Mouse (Mus musculus): ENCODE results near the gene Capn7. TPM values are rescaled to one million over a fixed set of nuclear protein-coding genes. Genes with fewer than 3 reads are reported as not detected.

Gene Capn7
- total and polyA plus RNA-seq, 2 experiments: 6.1 to 38.1 TPM

DNA sequence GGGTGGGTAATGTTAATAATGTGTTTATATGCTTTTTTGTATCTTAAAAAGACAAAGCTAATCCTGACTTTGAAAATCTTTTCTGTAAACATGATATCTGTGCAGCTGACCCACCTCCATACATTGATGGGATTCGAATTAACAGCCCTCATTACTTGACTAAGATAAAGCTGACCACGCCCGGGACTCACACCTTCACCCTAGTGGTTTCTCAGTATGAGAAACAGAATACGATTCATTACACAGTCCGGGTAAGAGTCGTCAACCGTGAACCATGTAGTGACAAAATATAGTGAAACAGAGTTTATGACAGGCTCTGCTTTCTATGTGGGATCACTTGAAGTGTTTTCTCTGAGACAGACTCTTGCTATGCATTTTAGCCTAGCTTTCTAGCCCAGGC lies 31.5 kb downstream of the Capn7 start:
- Histone ChIP-seq H3K27me3 (ENCODE audit: control insufficient read depth, insufficient read depth, low read length) (no peaks in the 10 kb centered on the region), H3K36me3 (ENCODE audit: control insufficient read depth, insufficient read depth, low read length) (peaks cover 65% of the 10 kb centered on the region), H3K27ac (replicated peaks; ENCODE audit: insufficient read depth, low read depth, low read length) (no peak overlapping the region), H3K79me2 (ENCODE audit: control insufficient read depth, insufficient read depth, low read length) (no peaks in the 10 kb centered on the region), H3K4me1 (ENCODE audit: control insufficient read depth, insufficient read depth, low read length) (no peaks in the 10 kb centered on the region), H3K4me3 (ENCODE audit: insufficient read depth, low read depth, low read length) (no peak overlapping the region), H3K9ac (ENCODE audit: low read depth, low read length) (no peak overlapping the region)
- WGBS: 91% methylated on average over 7 of the region's 7 CpGs
- TF ChIP-seq CTCF (IDR thresholded peaks at IDR 0.05; ENCODE audit: low read depth, low read length) (no peak), POLR2A (IDR thresholded peaks at IDR 0.05; ENCODE audit: extremely low read depth, insufficient read depth, low read length) (no peak)
- DNase-seq (ENCODE audit: extremely low read depth, low read depth, low spot score): no peak

DNA sequence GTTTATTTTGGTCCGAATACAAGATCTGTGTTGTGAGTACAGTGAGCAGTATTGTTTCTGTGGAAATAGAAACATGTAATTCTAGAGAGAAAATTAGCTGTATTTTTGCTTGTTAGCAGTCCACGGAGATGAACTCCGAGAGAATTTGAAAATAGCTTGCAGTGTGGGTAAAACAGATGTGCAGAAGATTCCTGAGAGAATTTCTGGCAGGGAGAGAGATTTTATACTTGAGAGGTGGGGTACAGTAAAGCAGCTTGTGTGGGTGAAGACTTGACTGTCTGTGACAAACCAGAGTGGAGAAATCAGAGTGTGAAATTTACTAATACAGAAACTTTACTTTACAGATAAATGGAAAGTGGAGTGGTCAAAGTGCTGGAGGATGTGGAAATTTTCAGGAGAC lies 32.9 kb downstream of the Capn7 start:
- DNase-seq (ENCODE audit: extremely low read depth, low read depth, low spot score): no peak
- TF ChIP-seq POLR2A (IDR thresholded peaks at IDR 0.05; ENCODE audit: extremely low read depth, insufficient read depth, low read length): no peak
- TF ChIP-seq CTCF (IDR thresholded peaks at IDR 0.05; ENCODE audit: low read depth, low read length): no peak
- 93% methylated on average over 3 of the region's 3 CpGs for WGBS
- H3K36me3 ChIP-seq (ENCODE audit: control insufficient read depth, insufficient read depth, low read length): peaks cover 66% of the 10 kb centered on the region
- no peak overlapping the region for H3K9ac ChIP-seq (ENCODE audit: low read depth, low read length)
- H3K27me3 ChIP-seq (ENCODE audit: control insufficient read depth, insufficient read depth, low read length): no peaks in the 10 kb centered on the region
- H3K79me2 ChIP-seq (ENCODE audit: control insufficient read depth, insufficient read depth, low read length): no peaks in the 10 kb centered on the region
- no peaks in the 10 kb centered on the region for H3K4me1 ChIP-seq (ENCODE audit: control insufficient read depth, insufficient read depth, low read length)
- H3K4me3 ChIP-seq (ENCODE audit: insufficient read depth, low read depth, low read length): no peak overlapping the region
- H3K27ac ChIP-seq (replicated peaks; ENCODE audit: insufficient read depth, low read depth, low read length): no peak overlapping the region

DNA sequence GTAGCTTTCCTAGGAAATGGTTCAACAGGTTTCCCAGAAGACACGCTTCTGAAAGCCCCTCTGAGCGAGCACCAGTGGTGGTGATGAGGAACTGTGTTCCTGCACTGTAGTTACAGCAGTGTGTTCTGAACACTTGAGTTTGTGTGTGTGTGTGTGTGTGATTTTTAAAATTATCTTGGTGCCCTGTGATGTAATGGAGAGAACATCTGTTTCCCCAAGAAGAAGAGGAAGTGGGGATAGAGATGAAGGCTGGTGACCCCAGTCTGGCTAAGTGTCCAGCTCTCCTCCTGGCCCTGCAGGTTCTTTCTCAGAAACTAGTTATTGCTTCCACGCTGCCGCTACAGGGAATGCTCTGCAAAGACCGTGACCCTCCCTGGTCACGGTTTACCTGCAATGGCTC lies 38.0 kb downstream of the Capn7 start:
- WGBS: 88% methylated on average over 6 of the region's 6 CpGs
- Histone ChIP-seq H3K36me3 (ENCODE audit: control insufficient read depth, insufficient read depth, low read length) (peaks cover 76% of the 10 kb centered on the region), H3K27me3 (ENCODE audit: control insufficient read depth, insufficient read depth, low read length) (no peaks in the 10 kb centered on the region), H3K27ac (replicated peaks; ENCODE audit: insufficient read depth, low read depth, low read length) (no peak overlapping the region), H3K79me2 (ENCODE audit: control insufficient read depth, insufficient read depth, low read length) (no peaks in the 10 kb centered on the region), H3K4me3 (ENCODE audit: insufficient read depth, low read depth, low read length) (no peak overlapping the region), H3K9ac (ENCODE audit: low read depth, low read length) (no peak overlapping the region), H3K4me1 (ENCODE audit: control insufficient read depth, insufficient read depth, low read length) (peaks cover 2% of the 10 kb centered on the region; the same call in 1 of the 2 replicates)
- DNase-seq (ENCODE audit: extremely low read depth, low read depth, low spot score): no peak
- TF ChIP-seq CTCF (IDR thresholded peaks at IDR 0.05; ENCODE audit: low read depth, low read length): no peak
- no peak for TF ChIP-seq POLR2A (IDR thresholded peaks at IDR 0.05; ENCODE audit: extremely low read depth, insufficient read depth, low read length)

DNA sequence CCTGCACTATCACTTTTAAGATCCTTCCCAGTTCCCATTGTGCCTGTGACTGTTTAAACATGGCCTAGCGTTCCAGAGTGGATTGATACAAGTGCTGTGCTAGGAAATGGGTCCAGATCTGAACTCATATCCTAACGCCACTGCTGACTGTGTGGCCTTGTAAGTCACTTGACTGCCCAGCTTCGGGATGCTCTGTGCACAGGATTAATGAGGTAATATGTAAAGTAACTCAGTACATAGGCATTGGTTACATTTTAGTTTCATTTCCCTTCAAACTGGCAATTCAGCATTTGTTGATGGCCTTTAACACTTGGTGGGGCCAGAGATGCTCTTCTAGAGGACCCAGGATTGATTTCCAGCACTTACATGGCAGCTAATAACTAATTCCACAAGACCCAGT lies 39.9 kb downstream of the Capn7 start:
- H3K27ac ChIP-seq (replicated peaks; ENCODE audit: insufficient read depth, low read depth, low read length): 0 out of 2 replicates have a peak overlapping the region, but pooled peaks have one; percentile 7
- no peak overlapping the region for H3K4me3 ChIP-seq (ENCODE audit: insufficient read depth, low read depth, low read length)
- no peaks in the 10 kb centered on the region for H3K27me3 ChIP-seq (ENCODE audit: control insufficient read depth, insufficient read depth, low read length)
- TF ChIP-seq POLR2A (IDR thresholded peaks at IDR 0.05; ENCODE audit: extremely low read depth, insufficient read depth, low read length): no peak
- no peak for TF ChIP-seq CTCF (IDR thresholded peaks at IDR 0.05; ENCODE audit: low read depth, low read length)
- 74% methylated on average over 3 of the region's 3 CpGs for WGBS
- DNase-seq (ENCODE audit: extremely low read depth, low read depth, low spot score): no peak
- H3K79me2 ChIP-seq (ENCODE audit: control insufficient read depth, insufficient read depth, low read length): no peaks in the 10 kb centered on the region
- peaks cover 65% of the 10 kb centered on the region for H3K36me3 ChIP-seq (ENCODE audit: control insufficient read depth, insufficient read depth, low read length)
- H3K4me1 ChIP-seq (ENCODE audit: control insufficient read depth, insufficient read depth, low read length): peaks cover 2% of the 10 kb centered on the region; the same call in 1 of the 2 replicates
- H3K9ac ChIP-seq (ENCODE audit: low read depth, low read length): no peak overlapping the region

DNA sequence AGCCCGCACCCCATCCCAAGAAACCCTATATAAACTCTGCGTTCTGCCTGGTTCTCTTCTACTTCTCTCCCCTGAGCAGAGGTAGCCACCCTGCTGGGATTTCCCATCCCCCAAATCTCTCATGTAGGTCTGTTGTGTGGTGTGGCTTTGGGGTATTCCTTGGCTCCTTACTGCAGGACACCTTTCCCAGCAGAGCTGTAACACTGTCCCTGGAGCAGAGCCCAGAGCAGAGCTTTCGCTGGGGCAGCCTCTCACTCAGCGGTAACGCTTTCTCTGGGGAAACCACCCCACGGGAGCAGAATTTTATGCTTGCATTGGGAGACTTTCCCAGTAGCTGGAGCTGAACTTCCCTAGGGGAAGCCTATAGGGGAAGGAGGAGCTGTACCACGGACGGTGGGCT lies 45.8 kb downstream of the Capn7 start:
- peaks cover 20% of the 10 kb centered on the region for H3K36me3 ChIP-seq (ENCODE audit: control insufficient read depth, insufficient read depth, low read length)

DNA sequence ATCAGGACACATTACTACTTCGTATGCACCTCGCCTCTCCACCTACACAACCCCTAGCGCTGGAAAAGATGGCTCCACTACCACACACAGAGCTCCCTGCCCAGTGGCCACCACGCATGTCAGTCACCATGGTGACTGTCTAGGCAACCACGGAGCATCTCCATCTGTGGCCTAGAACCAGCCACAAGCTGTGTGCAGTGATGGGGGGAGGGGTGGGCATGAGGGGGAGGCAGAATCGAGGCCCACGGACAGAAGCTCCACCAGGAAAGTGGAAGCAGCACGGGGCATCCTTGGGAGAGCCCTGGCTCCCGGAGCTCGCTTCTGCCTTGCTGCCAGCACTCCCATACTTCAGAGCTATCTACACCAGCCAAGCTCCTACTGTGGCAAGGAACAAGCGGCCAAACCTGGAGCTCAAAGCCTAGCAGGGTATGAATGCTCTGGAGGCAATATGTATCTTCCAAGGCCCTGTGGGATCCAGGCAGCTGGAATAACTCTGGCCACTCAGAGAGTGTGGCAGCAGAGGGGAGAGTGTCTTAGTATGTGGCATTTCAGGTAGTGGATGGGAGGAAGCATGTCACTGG lies 47.1 kb downstream of the Capn7 start:
- H3K9ac ChIP-seq (ENCODE audit: low read depth, low read length): no peak overlapping the region
- H3K27me3 ChIP-seq (ENCODE audit: control insufficient read depth, insufficient read depth, low read length): no peaks in the 10 kb centered on the region
- WGBS: 92% methylated on average over 11 of the region's 11 CpGs
- no peak overlapping the region for H3K4me3 ChIP-seq (ENCODE audit: insufficient read depth, low read depth, low read length)
- DNase-seq (ENCODE audit: extremely low read depth, low read depth, low spot score): no peak
- peaks cover 12% of the 10 kb centered on the region; the same call in 1 of the 2 replicates for H3K79me2 ChIP-seq (ENCODE audit: control insufficient read depth, insufficient read depth, low read length)
- H3K27ac ChIP-seq (replicated peaks; ENCODE audit: insufficient read depth, low read depth, low read length): no peak overlapping the region
- peaks cover 40% of the 10 kb centered on the region for H3K4me1 ChIP-seq (ENCODE audit: control insufficient read depth, insufficient read depth, low read length)
- peaks cover 10% of the 10 kb centered on the region for H3K36me3 ChIP-seq (ENCODE audit: control insufficient read depth, insufficient read depth, low read length)
- TF ChIP-seq CTCF (IDR thresholded peaks at IDR 0.05; ENCODE audit: low read depth, low read length): no peak
- TF ChIP-seq POLR2A (IDR thresholded peaks at IDR 0.05; ENCODE audit: extremely low read depth, insufficient read depth, low read length): no peak

More for the DNA sequence above, 45.8 kb downstream of the Capn7 start:
- no peaks in the 10 kb centered on the region for H3K27me3 ChIP-seq (ENCODE audit: control insufficient read depth, insufficient read depth, low read length)
- H3K27ac ChIP-seq (replicated peaks; ENCODE audit: insufficient read depth, low read depth, low read length): no peak overlapping the region
- WGBS: 70% methylated on average over 8 of the region's 8 CpGs
- H3K4me1 ChIP-seq (ENCODE audit: control insufficient read depth, insufficient read depth, low read length): peaks cover 32% of the 10 kb centered on the region
- H3K79me2 ChIP-seq (ENCODE audit: control insufficient read depth, insufficient read depth, low read length): peaks cover 12% of the 10 kb centered on the region; the same call in 1 of the 2 replicates
- TF ChIP-seq POLR2A (IDR thresholded peaks at IDR 0.05; ENCODE audit: extremely low read depth, insufficient read depth, low read length) (no peak), CTCF (IDR thresholded peaks at IDR 0.05; ENCODE audit: low read depth, low read length) (no peak)
- no peak overlapping the region for H3K4me3 ChIP-seq (ENCODE audit: insufficient read depth, low read depth, low read length)
- no peak for DNase-seq (ENCODE audit: extremely low read depth, low read depth, low spot score)
- no peak overlapping the region for H3K9ac ChIP-seq (ENCODE audit: low read depth, low read length)

Measured in liver, adult 2 months (tissue).